Mouse (Mus musculus) B cell, adult 2 months (primary cell): ENCODE measurements at regions not wholly inside any gene's neighbourhood (a gene's known extent, or its start where the extent isn't known, plus 50 kb on each side); places are given as distances from the start of the nearest gene placed in this dataset.

Experiments used
- DNase-seq, 2 experiments: peaks; one replicate each; pipeline ENCODE4 v3.0.0; 2022

GRCm38 (mm10) chr4:95185113-95185915, 133.3 kb upstream of the Jun start:
- no peak for DNase-seq

DNA sequence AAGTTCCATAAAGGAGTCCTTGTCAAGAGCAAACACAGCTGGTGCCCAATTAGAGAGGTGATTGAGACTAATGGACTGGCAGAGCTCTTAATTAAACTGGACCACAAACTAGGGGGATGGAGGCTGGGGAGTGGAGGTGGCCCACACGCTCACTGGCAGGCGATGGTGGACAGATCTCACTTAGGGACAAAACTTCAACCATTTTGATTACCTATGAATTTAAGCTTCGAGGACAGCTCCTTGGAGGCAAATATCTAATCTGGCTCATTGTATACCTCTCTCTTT, 133.8 kb upstream of the Jun start:
- DNase-seq = no peak

DNA sequence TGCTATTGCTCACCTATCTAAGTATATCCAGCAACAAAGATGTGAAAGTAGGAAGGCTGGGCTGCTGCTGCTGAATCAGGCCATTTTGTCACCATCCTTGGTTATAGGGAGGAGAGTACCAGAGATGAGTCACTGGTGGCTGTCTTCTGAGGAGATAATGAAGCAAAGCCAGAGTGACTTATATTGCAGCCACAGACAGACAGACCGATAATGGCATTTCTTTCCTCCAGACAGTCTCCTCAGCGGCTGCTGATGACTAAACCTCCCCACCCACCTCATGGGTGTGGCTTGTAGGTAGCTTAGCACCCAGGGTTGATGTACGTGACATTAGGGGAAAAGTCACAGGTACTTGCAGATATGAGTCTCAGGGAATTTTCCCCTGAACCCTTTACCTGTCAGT, 136.1 kb upstream of the Jun start:
- no peak for DNase-seq

DNA sequence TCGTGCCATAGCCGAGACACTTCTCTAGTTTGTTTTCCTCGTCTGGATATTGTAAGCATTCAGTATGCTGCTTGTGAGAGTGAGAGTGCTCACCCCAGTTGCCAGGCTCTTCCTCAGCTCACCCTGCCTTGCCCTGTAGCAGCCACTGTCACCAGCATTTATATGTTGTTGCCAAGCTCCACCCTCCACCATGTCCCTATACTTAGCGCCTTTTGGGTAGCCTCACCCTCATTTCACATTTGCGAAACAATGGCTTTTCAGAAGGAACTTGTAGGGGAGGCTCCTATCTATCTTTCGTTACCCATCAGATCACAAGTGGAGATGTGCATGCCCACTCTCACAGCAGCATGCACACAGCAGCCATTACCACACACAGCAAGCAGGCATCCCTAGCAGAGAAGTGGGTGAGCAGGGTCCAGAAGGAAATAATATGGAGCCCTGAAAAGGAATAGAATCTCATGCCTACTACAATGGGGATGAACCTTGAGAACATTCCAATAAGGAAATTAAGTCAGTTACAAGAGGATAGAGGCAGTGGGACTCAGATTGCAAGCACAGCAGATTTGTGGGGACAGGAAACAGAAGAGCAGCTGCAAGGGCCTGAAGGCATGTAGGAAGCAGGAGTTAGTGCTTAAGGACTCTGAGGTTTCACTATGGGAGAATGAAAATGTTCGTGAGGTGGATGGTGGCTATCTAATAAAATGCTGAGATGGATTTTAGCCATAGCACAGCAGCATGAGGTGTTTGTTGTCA, 139.8 kb upstream of the Jun start:
- DNase-seq = no peak

- no peak for DNase-seq
Observed at GRCm38 (mm10) chr4:95192562-95192961, 140.5 kb upstream of the Jun start.

- DNase-seq = peak; percentile 45 to 51
Observed at GRCm38 (mm10) chr4:95193028-95193427, 141.0 kb upstream of the Jun start.

DNA sequence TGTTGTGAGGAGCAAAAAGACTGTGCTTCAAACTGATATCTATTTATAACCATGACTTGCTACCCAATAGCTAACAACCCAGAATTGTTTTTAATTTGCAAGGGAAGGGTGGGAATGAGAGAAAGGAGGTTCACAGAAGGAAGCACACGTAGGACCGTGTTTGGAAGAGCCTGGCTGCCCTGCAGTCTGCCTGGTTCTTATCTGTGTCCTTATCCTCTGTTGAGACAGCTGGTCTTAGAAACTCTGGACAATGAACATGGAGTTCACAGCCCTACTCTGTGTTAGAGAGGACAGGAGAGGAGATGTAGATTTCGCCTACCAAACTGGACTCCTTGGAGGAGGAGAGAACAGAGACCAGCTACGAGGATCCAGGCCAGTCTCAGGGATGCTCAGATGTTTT, 141.5 kb upstream of the Jun start:
- no peak for DNase-seq

DNA sequence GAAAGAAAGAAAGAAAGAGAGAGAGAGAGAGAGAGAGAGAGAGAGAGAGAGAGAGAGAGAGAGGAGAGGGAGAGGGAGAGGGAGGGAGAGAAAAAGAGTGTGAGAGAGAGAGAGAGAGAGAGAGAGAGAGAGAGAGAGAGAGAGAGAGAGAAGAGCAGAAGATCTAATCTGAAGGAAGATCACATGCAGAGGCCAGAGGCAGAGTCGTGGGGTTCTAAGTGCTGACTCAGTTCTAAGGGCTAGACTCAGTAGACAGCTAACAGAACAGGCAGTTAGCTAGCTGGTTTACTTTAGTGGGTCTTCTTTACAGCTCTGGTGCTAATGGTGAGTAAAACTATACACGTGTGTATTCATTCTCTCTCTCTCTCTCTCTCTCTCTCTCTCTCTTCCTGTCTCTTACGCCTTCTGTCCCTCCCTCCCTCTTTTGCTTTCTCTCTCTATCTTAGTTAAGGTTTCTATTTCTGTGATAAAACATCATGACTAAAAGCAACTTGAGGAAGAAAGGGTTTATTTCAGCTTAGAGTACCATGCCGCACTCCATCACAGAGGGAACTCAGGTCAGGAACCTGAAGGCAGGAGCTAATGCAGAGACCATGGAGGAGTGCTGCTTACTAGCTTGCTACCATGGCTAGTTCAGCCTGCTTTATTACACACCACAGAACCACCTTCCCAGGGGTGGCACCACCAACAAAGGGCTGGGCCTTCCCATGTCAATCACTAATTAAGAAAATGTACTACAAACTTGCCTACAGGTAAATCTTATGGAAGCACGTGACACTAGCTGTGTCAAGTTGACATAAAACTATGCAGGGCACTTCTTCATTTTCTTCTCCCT, 142.8 kb upstream of the Jun start:
- no peak for DNase-seq

GRCm38 (mm10) chr4:95196106-95196505, 144.1 kb upstream of the Jun start:
- DNase-seq = no peak

DNA sequence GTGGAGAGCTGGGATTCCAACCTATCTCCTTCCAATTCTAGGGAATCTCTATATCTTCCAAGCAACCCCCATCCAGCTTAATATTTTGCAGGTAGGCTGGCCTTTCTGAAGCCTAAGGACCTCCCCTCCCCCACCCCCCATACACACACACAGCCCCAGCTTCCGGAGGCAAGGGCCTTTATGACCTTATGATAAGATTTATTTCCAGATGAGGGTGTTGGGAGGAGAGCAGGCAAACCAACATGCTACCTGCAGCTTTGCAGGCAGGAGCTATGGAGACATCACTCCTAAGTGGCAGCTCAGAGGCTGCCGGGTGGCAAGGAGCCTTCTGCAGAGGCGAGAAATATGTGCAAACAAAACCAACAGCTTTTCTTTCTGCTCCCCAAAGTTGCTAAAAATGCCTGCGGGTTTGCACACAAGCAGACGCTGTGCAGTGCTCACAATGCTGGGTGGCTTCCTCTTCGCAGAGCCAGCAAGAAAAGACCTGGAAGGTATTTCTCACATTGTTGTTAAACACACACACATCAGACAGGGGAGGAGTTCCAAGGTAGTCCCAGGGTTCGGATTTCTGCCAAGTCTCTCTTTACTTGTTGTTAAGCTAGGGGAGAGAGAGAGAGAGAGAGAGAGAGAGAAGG, 145.2 kb upstream of the Jun start:
- no peak for DNase-seq

DNA sequence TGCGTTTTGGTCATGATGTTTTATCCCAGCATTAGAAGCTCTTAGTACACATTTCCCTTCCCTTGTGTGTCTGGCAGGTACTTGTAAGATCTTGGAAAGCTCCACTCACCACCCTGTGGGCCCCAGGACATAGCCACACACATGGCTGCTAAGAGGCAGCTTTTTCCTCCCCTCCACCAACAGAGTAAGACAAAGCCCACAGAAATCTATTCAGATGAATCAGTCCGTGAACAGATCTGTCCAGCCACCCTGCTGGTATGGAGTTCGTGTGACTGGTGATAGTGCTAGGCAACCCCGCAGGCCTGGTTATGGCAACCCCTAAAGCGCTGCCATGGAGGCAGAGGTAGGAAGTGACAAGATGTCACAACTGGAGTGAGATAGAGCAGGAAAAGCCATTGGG, 147.4 kb upstream of the Jun start:
- no peak for DNase-seq

- DNase-seq = no peak
Observed at GRCm38 (mm10) chr4:95200130-95200529, 148.1 kb upstream of the Jun start.

- no peak for DNase-seq
Observed at GRCm38 (mm10) chr4:95202478-95202877, 150.5 kb upstream of the Jun start.

DNA sequence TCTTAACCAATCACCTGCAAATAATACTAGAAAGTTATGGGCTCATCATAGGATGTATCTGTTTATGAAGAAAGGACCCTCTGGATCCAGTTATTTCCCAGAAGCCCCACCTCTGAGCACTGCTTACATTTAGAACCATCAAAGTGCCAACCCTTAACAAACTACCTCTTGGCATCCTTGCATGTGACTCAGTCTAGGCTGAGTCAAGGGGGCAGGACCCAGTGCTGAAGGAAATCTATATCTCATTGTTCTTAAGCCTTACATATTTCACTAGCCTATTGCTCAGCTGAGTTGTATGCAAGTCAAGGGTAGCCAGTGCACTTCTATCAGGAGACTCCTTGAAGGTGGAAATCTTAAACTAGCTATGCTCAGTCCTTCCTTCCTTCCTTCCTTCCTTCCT, 151.6 kb upstream of the Jun start:
- no peak for DNase-seq

- no peak for DNase-seq
Observed at GRCm38 (mm10) chr4:95205372-95205771, 153.3 kb upstream of the Jun start.

GRCm38 (mm10) chr4:95207783-95208182, 155.8 kb upstream of the Jun start:
- DNase-seq = no peak

- DNase-seq = no peak
Observed at GRCm38 (mm10) chr4:95208827-95209226, 156.8 kb upstream of the Jun start.

DNA sequence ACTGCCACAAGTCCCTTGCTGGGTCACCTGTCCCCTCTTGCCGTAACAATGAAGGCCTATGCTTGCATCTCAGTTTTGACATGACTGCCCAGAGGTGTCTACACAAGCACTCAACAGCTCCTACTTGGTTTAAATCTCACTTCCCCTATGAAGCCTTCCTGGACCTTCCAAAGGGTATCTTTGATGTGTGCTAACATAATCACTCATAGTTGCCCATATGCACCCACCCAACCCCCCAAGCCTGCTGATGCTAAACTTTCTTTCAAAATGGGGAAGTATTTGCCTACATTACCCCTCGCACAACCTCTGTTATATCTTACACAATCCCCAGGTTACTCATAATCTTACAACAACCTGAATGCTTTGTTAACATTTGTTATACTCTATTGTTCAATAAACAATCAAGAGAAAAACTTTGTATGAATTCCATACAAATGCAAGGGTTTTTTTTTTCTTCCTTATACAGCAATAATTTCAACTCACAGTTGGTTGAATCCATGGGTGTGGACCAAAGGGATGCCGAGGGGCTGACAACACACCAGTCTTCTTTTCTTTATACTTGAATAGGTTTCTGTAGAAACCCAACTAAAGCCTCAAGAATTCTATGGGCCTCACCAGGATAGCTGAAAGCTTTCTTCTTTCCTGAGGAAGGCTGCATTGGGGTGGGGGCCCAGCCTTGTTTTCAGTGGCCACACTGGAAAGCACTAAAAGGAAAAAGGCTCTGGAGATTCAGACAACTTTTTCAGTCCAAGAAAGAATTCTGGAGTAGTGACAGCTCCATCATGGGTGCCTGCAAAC, 157.5 kb upstream of the Jun start:
- peak; percentile 64 to 69 for DNase-seq

- peak; percentile 40 to 49 for DNase-seq
Observed at GRCm38 (mm10) chr4:95212561-95212960, 160.5 kb upstream of the Jun start.

DNA sequence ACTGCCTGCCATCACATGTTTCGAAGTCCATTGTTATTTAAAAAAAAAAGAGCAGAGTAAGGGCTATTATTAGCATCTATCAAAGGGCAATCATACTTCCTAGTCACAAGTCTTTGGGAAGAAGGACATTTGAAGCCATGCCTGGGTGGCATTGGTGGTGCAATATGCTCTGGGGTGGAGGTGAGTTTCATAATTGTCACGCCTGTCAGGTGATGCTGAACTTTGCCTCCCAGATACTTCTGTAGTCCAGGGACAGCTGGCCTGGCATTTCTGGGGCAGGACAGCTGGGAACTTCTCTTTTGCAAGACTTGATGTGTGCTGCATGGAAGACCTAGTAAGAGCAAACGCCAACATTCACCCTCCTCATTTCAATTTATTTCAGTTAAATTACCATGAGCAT, 161.0 kb upstream of the Jun start:
- no peak for DNase-seq

DNA sequence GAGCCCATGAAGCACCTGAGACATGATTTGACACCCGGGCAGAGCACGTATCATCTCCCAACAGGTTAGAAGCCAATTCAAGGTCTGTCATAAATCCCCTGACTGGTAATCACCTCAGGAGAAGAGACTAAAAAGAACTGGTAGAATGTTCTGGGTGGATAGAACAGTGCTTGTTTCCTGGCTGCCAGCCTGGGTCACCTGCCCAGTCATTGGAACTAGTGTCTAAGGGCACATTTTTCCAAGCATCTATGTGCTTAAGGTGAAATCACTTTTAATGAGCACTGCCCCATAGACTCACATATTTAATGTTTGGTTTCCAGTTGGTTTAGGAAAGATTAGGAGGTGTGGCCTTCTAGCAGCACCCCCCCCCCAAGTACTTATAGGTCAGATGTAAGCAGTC, 162.0 kb upstream of the Jun start:
- DNase-seq = no peak

DNA sequence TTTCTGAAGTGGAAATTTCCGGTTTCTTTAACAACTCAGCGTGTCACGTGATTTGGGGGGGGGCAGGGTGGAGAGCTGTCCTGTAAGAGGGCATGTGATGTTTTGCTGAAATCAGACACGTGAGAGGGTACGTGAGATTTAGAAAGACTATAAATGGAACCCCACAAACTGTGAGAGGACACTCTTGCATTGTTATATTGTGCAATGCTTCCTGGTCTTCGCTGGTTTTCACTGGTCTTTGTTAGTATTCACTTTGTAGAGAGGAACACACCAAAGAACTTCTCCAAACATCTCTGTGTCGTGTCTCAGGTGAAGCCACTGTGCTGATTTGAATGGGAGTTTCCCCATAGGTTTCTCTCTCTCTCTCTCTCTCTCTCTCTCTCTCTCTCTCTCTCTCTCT, 163.2 kb upstream of the Jun start:
- peak; percentile 86 to 89 for DNase-seq
